Mouse (Mus musculus) cerebellum, adult 2 months (tissue): ENCODE measurements around the gene Chst13.

Source experiments
- CTCF ChIP-seq: fragments of 200-500 bp; IDR thresholded peaks from 2 replicates; pipeline ENCODE4 v1.5.1; 2011; ENCODE audit warnings: low read depth, mild to moderate bottlenecking, control low read depth, low read length, moderate library complexity, borderline replicate concordance; ENCODE audit not compliant: insufficient read depth
- POLR2A ChIP-seq: fragments of 200-500 bp; IDR thresholded peaks from 2 replicates; pipeline ENCODE4 v1.6.1; 2011; ENCODE audit warnings: low read length, control low read depth, borderline replicate concordance; ENCODE audit not compliant: insufficient read depth

DNA sequence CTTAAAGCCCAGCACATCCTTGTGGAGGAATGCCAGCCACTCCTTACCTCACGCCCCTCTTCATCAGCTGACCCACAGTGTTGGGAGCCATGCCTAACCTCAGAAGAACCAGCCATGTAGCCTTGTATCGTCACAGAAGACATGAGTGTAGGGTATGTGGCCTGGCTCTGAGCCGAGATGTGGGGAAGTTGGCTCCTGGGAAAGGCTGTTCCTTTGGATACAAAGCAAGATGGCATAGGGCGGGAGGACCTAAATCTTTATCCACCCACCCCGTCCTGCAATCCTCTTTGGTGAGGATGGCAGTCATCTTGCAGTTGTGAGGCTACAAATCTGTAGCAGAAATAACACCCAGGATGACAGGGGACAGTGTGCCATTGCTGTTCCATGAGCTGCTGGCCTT is 9.0 kb downstream of the Chst13 start:
- TF ChIP-seq POLR2A (no peak), CTCF (no peak)
